Mouse (Mus musculus) cerebellum, adult 11-12 months (tissue): Measurements from ENCODE around the gene Kdm2a.

Experiments
- DNase-seq: peaks from one replicate; pipeline ENCODE4 v3.0.0; 2022

The Kdm2a gene

DNA sequence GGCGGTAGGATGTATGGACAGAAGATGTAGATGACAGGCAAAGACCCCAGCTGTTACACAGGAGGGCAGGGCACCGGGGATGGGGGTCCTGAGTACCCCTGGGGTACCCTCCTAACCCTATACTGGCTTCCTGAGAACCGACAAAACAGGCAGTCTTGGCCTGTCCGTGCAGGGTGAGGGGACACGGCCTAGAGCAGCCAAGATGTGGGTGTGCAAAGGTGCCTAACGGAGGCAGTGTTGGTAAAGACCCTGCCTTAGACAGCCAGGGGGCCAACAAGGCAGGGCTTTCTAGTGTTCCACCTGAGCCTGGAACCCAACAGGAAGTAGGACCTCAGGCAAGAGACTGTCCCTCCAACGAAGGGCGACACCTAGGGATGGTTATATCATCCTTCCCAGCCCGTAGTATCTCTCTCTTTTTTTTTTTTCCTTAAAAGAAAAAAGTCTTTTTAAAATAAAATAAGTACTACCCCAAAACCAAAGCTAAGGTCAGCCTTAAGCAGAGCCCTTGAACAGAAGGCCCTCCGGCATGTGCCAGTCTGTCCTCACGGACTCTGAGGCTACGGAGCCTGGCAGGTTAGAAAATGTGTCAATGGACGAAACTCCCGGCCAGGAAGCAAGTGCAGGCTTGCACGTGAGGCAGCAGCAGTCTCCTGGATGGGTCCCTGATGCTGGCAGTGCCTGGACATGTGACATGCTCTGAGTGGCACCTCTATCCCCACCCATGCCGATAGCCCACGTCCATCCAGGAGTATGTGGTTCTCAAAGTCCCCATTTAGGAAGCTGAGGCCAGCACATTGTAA, 99.6 kb downstream of the Kdm2a start:
- DNase-seq, result peak; percentile 56

DNA sequence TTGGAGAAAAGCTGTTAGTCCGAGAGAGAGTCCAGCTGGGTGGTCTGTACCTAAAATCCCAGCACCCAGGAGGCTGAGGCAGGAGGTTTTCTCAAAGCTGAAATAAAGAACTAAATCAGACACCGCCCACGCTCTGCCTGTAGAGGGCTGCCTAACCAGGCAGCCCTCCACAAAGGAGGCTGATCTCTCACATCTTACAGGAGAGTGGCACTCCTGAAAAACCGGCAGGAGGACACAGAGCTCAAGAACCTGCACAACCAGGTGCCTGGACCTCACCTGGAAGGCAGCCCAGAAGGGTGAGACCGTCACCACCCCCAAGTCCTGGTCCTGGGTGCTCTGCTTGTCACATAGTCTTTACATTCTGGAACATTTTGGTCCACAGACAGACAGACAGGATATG, 100.2 kb downstream of the Kdm2a start:
- no peak for DNase-seq

DNA sequence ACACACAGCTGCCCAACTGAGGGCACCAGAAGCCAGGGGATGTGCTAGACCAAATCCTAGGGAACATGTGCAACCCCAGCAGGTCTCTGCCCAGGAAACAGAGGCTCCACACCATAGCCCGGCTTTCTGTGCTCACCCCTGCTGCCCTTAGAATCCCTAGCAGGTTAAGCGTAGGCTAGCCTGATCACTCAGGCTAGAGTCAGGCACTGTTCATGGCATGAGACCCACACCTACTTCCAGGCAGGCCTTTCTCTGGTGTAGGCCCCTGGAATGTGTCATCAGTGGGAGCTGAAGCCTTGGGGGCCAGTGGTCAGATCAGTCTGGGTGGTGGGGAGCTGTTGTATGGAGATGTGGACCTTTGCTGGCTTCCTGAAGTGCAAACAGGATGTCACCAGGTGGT, 101.5 kb downstream of the Kdm2a start:
- no peak for DNase-seq

- no peak for DNase-seq
These were observed 102.7 kb downstream of the Kdm2a start for GRCm38 (mm10) chr19:4295391-4295790.

GRCm38 (mm10) chr19:4294381-4295097, 103.5 kb downstream of the Kdm2a start:
- DNase-seq, result no peak

DNA sequence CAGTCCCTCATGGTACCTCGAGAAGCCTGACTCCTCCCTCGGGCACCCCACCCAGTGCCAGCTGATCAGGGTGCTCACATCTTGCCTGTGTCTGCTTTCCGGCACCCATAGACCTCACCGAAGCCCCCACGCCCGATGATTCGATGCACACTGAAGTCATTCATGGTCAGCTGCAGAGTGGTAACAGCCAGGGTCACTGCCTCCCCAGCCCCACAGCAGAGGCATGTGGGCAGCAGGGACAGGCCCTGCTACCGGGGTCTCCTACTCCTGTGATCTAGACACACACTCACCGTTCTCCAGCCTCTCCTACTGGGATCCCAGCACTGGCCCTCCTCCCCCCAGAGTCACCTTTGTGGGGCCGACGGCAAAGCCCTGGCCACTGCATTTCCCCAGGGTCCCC, 106.9 kb downstream of the Kdm2a start:
- no peak for DNase-seq

GRCm38 (mm10) chr19:4290749-4291148, 107.3 kb downstream of the Kdm2a start:
- no peak for DNase-seq

GRCm38 (mm10) chr19:4283653-4284052, 114.4 kb downstream of the Kdm2a start:
- no peak for DNase-seq

GRCm38 (mm10) chr19:4282898-4283553, 115.1 kb downstream of the Kdm2a start, which contains the start of gene Ankrd13d:
Gene Ankrd13d (minus strand): TSS chr19:4283137.
- peak; percentile 86 for DNase-seq

DNA sequence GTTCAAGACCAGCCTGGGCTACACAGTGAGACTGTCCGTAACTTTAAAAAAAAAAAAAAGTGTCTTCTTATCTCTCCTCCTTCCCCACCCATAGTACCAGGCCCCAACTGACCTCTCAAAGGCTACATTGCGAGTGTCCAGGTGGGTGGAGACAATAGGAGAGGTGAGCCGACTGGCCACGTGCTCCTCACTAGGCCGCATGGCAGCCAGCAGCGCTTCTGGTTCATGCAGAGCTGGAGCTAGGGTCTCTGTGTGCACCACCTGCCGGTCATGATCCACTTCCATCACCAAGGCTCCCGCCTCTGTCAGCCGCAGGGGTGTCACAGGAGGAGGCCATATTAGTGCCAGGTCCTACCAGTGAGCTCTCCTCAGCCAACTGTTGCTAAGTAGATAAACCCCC, 117.7 kb downstream of the Kdm2a start:
- no peak for DNase-seq

DNA sequence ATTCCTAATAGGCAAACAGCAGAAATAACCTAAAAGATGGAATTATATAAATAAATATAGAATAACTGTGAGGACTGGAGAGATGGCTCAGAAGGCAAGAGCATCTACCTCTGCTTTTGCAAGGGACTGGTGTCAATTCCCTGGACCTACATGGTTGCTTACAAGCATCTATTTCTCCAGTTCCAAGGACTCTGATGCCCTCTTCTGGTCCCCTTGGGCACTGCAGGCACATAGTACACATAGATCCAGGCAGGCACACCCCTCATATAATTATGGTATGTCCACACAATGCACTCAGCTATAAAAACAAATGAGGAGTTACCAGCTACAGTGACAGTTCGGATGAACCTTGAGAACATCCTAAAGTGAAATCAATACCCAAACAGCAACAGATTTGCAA, 118.6 kb downstream of the Kdm2a start:
- no peak for DNase-seq

DNA sequence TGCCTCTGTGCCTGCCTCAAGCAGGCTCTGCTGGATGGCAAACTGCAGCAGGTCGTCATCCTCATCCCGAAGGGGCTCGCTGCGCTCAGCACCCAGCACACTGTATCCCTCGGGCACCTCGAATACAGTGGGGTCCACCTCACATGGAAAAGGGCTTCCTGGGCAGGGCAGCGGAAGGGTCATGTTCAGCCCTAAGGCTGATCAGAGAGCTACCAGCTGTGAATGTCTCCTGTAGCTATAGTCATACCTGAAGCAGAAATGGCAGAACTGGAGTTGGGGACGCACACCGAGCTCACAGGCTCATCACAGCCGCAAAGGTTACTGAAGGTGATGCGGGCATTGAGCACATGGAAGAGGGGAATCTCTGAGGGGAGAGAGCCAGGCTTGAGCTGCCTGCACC, 127.1 kb downstream of the Kdm2a start:
- DNase-seq, result peak; percentile 38

GRCm38 (mm10) chr19:4270187-4270586, 127.9 kb downstream of the Kdm2a start:
- DNase-seq, result peak; percentile 47

DNA sequence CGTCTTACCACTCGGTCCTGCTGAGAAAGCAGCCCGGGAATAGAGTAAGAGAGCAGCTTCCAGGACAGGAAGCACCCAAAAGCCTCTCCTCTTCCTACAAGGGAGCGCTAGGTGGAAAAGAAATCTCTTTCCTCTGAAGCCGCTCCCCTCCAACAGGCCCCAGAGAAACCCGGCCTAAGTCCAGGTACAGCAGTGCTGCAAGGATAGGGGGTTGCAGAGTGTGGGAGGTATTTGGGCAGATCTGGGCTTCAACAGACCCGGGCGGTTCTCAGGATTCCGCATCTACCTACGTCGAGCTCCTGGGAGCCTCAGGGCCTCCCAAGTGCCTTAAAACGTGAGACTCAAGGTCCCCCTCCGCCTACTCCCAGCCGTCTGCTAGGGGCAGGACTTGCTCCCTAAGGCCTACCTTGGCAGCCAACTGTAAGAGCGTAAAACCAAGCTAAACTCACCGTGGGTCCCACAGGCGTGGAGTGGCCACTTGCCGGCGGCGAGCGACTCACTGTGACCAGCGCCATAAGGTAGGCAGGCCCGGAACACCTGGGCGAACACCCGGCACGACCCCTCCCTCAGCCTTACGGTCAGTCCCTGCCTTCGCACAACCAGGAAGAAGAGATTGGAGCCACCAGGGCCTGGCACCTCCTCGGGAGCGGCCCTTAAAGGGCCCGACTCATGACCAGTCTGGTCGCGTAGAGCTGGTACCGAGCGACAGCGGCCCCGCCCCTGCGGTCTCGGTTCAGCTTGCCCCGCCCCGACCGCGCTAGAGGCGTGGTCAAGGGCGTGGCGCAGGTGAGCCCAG, 129.3 kb downstream of the Kdm2a start, which contains the start of gene Ssh3:
TSS of gene Ssh3 (minus strand) at position 615 of the 796 bp plus-strand sequence.
- peak; percentile 88 for DNase-seq

- DNase-seq, result no peak
These were observed 132.1 kb downstream of the Kdm2a start for GRCm38 (mm10) chr19:4265956-4266355.
